Mouse (Mus musculus) layer of hippocampus, adult 2 months (tissue): ENCODE measurements around the gene Lama1. TPM values are rescaled to one million over a fixed set of nuclear protein-coding genes. Genes with fewer than 3 reads are reported as not detected.

Experiments
- DNase-seq, 2 experiments: peaks; one replicate each; pipeline ENCODE4 v3.0.0; 2022; ENCODE audit warnings: low spot score in 2 of 2
- H3K27ac ChIP-seq: fragments of 200-600 bp; 2 replicates; pipeline ENCODE4 v1.8.1; 2022
- H3K4me3 ChIP-seq: fragments of 200-600 bp; 2 replicates; pipeline ENCODE4 v1.8.1; 2022; ENCODE audit warnings: mild to moderate bottlenecking
- CTCF ChIP-seq: fragments of 200-600 bp; conservative IDR thresholded peaks from 2 replicates; pipeline ENCODE4 v1.8.1; 2022; ENCODE audit warnings: antibody characterized with exemption, mild to moderate bottlenecking, moderate library complexity
- total RNA-seq, 2 experiments: library from RNA; stranded (reverse); gene quantifications; 2 replicates each; pipeline ENCODE4 v1.2.3; 2021

Gene Lama1
- total RNA-seq, 2 experiments from 2014 or later = 3.9 to 4.9 TPM

DNA sequence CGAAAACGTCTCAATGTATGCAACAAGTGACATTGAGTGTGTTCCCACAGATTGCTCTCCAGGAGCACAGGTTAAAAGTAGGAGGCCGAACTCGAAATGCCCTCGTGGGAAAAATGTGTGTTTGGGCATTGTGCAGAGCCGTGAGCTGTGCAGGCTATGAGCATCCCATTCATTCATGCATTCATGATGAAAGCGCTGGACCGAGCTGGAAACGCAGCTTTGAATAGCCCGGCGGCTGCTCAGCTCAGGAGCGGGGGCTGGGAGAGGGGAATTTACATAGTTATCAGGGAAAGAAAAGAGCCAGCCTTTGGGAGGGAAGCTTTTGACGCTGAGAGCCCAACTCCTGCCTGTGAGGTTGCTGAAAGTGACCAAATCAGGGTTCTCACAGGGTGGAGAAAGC is 1.2 kb downstream of the Lama1 start:
- TF ChIP-seq CTCF = no peak
- Histone ChIP-seq H3K27ac (no peak overlapping the region), H3K4me3 (peak overlapping the region; percentile 7; the same call in 1 of the 2 replicates)
- no peak for DNase-seq

DNA sequence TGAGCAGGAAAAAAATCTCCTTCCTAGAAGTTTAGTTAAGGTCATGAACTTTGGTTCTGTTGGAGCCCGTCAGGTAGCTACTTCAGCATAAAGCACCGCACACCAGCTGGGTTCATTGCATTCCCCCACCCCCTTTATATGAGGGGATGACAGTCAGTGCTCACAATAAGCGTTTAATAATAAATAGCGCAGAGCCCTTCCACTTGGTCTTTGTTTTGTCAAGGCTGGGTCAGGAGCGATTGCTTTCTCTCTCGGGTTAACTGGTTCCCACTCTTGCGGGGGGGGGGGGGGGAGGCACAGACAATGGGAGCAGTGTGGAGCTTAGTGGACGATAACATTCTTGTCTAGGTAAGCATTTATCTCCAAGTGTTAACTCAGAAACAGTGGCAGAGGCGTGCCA is 4.7 kb downstream of the Lama1 start:
- no peak for TF ChIP-seq CTCF
- no peak overlapping the region for H3K27ac ChIP-seq
- H3K4me3 ChIP-seq = no peak overlapping the region
- DNase-seq = no peak

DNA sequence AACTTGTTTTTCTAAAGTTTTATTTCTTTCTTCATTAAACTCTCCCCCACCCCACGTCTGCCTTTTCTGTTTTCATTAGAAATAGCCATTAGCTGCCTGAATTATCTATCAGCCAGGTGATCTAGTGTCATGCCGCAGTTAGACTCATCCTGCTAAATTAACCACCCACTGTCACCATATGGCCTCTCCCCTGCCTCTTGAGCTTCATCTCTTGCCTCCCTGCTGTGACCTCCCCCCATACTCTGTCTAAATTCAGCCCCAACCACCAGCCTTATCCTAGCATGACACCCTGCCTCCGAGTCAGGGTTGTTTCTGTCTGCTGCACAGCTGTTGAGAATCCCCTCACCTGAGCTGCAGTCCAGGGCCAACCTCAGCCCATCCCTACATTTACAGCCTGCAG is 5.9 kb downstream of the Lama1 start:
- Histone ChIP-seq H3K4me3 (no peak overlapping the region), H3K27ac (no peak overlapping the region)
- no peak for DNase-seq
- no peak for TF ChIP-seq CTCF

DNA sequence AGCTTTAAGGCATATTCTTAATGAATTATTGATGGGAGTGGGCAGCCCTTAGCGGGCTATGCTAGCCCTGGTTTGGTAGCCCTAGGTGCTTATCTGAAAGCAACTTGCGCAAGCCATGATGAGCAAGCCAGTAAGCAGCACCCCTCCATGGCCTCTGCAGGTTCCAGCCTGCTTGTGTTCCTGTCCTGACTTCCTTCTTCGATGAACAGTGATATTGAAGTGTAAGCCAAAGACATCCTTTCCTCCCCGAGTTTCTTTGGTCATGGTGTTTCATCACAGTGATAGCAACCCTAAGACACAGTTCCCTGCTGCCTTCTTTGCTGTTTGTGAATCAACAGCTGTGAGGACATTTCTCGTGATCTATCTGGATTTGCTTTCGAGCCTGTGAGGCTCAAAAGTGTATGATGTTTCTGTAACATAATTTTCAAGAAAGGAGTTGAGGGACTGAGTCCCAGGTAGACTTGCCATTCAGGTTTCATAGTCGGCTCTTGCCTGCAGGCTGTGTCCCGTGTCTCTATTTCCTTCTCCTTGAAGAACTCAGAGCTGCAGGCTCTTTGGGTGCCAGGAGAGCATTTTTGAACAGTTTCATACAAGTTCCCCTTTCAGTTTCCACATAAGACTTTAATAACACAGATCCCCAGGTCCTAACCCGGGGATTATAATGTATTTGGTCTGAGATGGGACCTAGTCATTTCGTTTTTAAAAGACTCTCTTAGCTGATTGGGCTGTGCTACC is 8.1 kb downstream of the Lama1 start:
- no peak for DNase-seq
- no peak overlapping the region for H3K4me3 ChIP-seq
- no peak overlapping the region for H3K27ac ChIP-seq
- TF ChIP-seq CTCF = no peak

DNA sequence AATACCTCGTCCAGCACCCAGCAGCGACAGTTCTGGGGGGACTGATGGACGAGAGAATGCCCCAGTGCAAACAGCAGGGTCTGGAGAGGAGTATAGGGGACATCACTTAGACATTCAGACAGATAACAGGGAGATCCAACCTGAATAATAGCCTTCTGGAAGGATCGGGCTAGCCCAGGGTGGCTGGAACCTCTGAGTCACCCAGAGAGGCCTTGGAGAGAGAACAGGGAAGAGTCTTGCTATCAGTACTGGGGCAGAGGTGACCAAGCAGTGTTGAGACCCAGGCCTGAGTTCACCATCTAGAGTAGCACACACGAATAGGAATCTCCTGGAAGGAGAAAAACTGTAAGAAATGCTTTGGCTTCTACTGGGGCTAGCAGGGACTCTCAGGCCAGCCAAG is 9.3 kb downstream of the Lama1 start:
- H3K4me3 ChIP-seq = no peak overlapping the region
- DNase-seq = no peak
- H3K27ac ChIP-seq = no peak overlapping the region
- no peak for TF ChIP-seq CTCF

DNA sequence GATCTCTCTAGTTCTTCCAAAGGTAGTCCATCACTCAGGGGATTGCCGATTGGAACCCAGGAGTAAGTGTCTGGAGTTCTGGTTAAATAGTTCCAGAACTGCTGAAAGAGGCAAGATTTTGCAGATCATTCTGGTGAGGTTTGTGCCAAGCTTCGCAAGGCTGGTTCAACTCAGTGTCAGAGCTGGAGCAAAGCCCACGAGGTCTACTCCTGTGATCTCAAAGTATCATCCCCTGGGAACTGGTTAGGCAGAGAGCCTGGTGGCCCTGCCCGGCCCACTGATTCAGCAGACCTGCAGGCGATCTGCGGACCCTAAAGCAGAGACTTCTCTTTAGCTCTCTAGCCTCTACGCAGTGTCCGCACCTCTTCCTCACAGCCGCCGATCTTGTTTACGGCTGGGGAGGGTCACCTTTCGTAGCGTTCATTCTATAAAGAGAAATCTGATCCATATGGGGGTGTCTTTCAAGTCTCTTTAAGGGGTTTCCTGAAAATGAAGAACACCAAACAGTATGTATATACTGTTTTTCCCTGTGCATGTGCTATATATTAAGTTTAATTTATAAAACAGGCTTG is 10.8 kb downstream of the Lama1 start:
- TF ChIP-seq CTCF = no peak
- no peak for DNase-seq
- Histone ChIP-seq H3K4me3 (no peak overlapping the region), H3K27ac (no peak overlapping the region)

DNA sequence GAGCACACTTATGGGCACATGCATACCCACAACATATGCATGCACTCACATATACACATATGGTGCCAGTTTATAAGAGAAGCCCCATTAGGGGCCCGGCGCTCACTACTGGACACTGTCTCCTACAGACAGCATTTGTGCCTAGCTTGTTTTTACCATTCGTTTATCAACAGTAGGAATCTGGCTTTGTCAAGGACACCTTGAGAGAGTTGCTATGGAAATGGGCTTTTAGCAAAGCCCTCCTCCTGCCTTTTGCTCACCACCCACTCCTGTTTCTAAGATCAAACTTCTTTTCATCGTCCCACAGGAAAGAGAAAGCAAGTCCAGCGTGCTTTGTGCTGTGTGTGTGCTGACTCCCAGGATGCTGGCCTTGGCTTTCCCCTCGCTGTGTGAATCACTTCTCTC is 13.3 kb downstream of the Lama1 start:
- Histone ChIP-seq H3K4me3 (no peak overlapping the region), H3K27ac (no peak overlapping the region)
- DNase-seq = no peak
- TF ChIP-seq CTCF = no peak

DNA sequence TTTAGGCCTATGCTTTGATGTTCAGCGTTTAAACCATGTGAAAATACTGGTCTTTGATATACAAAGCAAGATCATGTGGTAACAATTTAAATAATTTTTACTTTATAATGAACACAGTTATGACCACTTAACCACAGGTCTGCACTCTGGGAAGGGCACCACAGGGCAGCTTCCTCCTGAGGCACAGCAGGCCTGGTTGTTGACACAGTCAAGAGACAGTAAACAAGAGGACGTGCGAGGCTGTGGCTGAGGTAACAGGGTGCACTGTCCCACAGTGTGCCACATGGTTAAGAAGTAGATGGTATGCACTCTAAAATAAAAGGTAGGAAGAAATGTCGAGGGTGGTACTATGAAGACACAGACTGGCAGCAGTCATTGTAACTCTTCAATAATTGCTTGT is 14.3 kb downstream of the Lama1 start:
- H3K4me3 ChIP-seq = no peak overlapping the region
- TF ChIP-seq CTCF = no peak
- DNase-seq = no peak
- H3K27ac ChIP-seq = no peak overlapping the region

DNA sequence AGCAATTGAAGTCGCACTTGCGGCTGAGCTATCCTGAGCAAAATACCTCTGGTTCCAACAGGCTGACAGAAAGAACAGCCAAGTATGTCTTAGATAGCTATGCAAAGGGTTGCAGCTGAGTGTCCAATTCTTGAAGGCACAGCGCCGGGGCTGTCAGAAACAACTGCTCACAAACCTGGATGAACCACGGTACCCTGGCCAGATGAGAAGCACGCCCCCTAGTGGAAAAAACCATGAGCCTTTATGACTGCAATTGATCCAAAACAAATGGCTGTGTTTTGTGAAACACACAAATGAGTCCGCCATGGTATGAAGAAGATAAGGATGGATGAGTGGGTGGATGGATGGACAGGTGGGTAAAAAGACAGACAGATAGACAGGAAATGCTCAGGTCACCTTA is 15.9 kb downstream of the Lama1 start:
- Histone ChIP-seq H3K27ac (no peak overlapping the region), H3K4me3 (no peak overlapping the region)
- peak; percentile 20 for TF ChIP-seq CTCF
- DNase-seq = no peak

DNA sequence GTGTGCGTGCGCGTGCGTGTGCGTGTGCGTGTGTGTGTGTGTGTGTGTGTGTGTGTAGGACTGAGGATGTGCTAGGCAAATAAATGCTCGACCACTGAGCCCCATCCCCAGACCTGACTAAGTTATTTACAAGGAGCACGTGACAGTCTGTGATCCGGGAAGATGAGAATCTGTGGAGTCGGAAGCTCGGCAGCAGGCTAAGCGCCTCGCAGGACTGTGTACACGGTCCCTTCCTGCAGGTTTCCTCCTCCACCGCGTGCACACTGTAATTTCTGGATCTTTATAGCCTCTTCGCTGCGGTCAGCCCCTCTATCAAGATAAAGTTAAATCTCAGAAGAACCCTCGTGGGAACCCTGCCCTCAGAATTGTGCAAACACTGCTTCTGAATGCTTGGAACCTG is 18.4 kb downstream of the Lama1 start:
- H3K27ac ChIP-seq = no peak overlapping the region

DNA sequence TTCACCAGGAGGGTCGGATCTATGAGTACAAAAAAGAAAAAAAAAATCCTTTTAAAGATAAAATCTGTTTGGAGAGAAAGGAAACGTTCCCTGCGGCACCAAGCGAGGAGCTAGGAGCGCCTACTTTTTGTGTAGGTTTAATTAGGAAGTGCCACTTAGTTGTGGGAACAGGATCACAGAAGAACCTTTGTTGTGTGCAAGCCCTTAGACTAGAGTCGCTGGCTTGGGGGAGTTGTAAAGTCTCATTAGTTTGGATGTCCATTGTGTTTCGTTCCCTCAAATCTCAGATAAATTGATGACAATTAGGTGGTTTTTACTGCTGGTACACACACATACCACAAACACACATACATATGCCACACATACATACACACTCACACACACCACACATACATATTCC is 25.0 kb downstream of the Lama1 start:
- H3K4me3 ChIP-seq = no peak overlapping the region
- no peak overlapping the region for H3K27ac ChIP-seq
- no peak for DNase-seq
- no peak for TF ChIP-seq CTCF

More for the DNA sequence above, 18.4 kb downstream of the Lama1 start:
- TF ChIP-seq CTCF = no peak
- no peak overlapping the region for H3K4me3 ChIP-seq
- no peak for DNase-seq

DNA sequence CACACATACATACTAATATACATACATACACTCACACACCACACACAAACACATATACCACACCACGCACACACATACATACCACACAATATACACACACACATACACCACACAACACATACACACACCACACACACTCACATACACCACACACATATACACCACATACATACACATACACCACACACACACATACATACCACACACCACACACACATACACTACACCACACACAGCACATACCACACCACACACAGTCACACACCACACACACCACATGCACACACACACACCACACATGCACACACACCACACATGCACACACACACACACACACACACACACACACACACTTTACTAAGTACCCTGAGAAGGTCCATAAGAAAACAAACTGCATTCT is 25.5 kb downstream of the Lama1 start:
- H3K27ac ChIP-seq = no peak overlapping the region
- no peak overlapping the region for H3K4me3 ChIP-seq
- no peak for DNase-seq
- no peak for TF ChIP-seq CTCF

DNA sequence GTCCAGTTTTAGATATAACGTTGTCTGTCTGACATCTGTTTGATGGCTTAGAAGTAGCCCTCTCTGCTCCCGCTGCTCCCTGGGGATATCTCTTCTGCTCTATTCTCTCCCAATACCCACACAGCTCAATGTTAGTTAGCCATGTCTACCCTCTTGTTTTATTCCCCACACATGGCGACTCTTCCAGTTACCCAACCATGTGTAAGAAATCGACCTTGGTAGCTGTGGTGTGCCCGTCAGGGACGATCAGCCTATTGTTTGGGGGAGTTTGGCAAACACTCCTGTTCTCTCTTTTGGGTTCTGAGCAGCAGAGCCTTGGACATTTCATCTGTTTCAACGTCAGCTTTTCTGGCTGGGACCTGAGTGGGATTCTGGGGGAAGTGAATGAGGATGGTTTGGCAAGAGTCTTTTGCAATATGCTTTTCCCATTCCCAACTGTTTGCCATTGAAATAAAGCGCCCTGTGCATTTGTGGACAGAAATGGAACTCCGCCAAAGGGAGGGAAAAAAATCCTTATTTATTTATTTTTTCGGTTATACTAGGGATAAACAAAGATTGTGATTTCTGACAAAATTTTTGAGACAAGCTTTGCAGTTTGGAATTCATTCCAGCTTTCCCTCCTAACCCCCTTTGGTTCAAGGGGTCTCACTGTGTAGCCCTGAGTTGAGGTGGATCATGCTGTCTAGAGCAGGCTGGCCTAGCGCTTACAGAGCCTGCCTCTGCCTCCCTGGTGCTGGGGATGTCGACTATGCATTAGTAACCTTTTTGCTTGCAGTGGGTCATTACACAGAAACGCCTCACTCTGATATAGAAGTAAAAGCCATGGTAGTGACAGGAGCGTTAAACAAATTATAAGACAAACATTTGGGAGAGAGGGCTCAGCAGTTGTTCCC is 26.4 kb downstream of the Lama1 start:
- no peak overlapping the region for H3K4me3 ChIP-seq
- no peak overlapping the region for H3K27ac ChIP-seq
- DNase-seq = no peak
- TF ChIP-seq CTCF = peak; percentile 21; the same call in 1 of the 2 replicates
